Mouse (Mus musculus): Measurements from ENCODE around the gene Spp2. TPM values are rescaled to one million over a fixed set of nuclear protein-coding genes. Genes with fewer than 3 reads are reported as not detected.
A peak's percentile ranks its signal among the peaks of the same experiment; 100 is the strongest.

The Spp2 gene
- 0.17 TPM in 1 of 2 replicates, not detected in the other for polyA plus RNA-seq (2014; fragmentation: Nextera tagmentation; extraction: Ambion mirVana)

- H3K9me3 ChIP-seq (ENCODE audit: control insufficient read depth, low read length) = no peaks in the 10 kb centered on the region
- no peak within 1 kb of the TSS for H3K4me3 ChIP-seq (ENCODE audit: low read depth, low read length)
- H3K27me3 ChIP-seq (ENCODE audit: control insufficient read depth, insufficient read depth, low read length) = no peaks in the 10 kb centered on the region
- H3K27ac ChIP-seq (ENCODE audit: low read depth, low read length) = no peak within 1 kb of the TSS
- no peak for DNase-seq (ENCODE audit: low spot score)
- H3K4me2 ChIP-seq (replicated peaks; ENCODE audit: low read depth, low read length) = no peak within 1 kb of the TSS
- no peaks in the 10 kb centered on the region for H3K4me1 ChIP-seq (replicated peaks; ENCODE audit: control insufficient read depth, insufficient read depth, low read length)
- 74% methylated on average over 5 of the region's 5 CpGs for WGBS
- ATAC-seq (ENCODE audit: low FRiP score) = no peak
- H3K9ac ChIP-seq (ENCODE audit: low read depth, low read length) = no peak within 1 kb of the TSS
- no peaks in the 10 kb centered on the region for H3K36me3 ChIP-seq (ENCODE audit: control insufficient read depth, insufficient read depth, low read length)
These were observed at the start of gene Spp2 for GRCm38 (mm10) chr1:88406807-88407198. Gene Spp2 (plus strand): TSS chr1:88406961.

- ATAC-seq (ENCODE audit: low FRiP score) = peak; percentile 49
- Histone ChIP-seq H3K27me3 (ENCODE audit: control insufficient read depth, insufficient read depth, low read length) (no peaks in the 10 kb centered on the region), H3K27ac (ENCODE audit: low read depth, low read length) (no peak overlapping the region), H3K36me3 (ENCODE audit: control insufficient read depth, insufficient read depth, low read length) (no peaks in the 10 kb centered on the region), H3K4me1 (replicated peaks; ENCODE audit: control insufficient read depth, insufficient read depth, low read length) (no peaks in the 10 kb centered on the region; the same call in 1 of the 2 replicates), H3K9ac (ENCODE audit: low read depth, low read length) (no peak overlapping the region), H3K4me3 (ENCODE audit: low read depth, low read length) (no peak overlapping the region), H3K4me2 (replicated peaks; ENCODE audit: low read depth, low read length) (no peak overlapping the region), H3K9me3 (ENCODE audit: control insufficient read depth, low read length) (no peaks in the 10 kb centered on the region)
- peak; percentile 88 for DNase-seq (ENCODE audit: low spot score)
- WGBS = 62% methylated on average over 6 of the region's 6 CpGs
These were observed 49.2 kb upstream of the Spp2 start for GRCm38 (mm10) chr1:88357458-88358090.

GRCm38 (mm10) chr1:88358102-88358654 lies 48.6 kb upstream of the Spp2 start:
- no peaks in the 10 kb centered on the region for H3K36me3 ChIP-seq (ENCODE audit: control insufficient read depth, insufficient read depth, low read length)
- no peaks in the 10 kb centered on the region for H3K27me3 ChIP-seq (ENCODE audit: control insufficient read depth, insufficient read depth, low read length)
- DNase-seq (ENCODE audit: low spot score) (no peak), ATAC-seq (ENCODE audit: low FRiP score) (no peak)
- H3K9me3 ChIP-seq (ENCODE audit: control insufficient read depth, low read length) = no peaks in the 10 kb centered on the region
- no peaks in the 10 kb centered on the region for H3K4me1 ChIP-seq (replicated peaks; ENCODE audit: control insufficient read depth, insufficient read depth, low read length)
- H3K4me3 ChIP-seq (ENCODE audit: low read depth, low read length) = no peak overlapping the region
- 78% methylated on average over 7 of the region's 7 CpGs for WGBS
- H3K9ac ChIP-seq (ENCODE audit: low read depth, low read length) = no peak overlapping the region
- no peak overlapping the region for H3K4me2 ChIP-seq (replicated peaks; ENCODE audit: low read depth, low read length)
- H3K27ac ChIP-seq (ENCODE audit: low read depth, low read length) = no peak overlapping the region

GRCm38 (mm10) chr1:88361085-88361484 lies 45.7 kb upstream of the Spp2 start:
- Histone ChIP-seq H3K4me1 (replicated peaks; ENCODE audit: control insufficient read depth, insufficient read depth, low read length) (no peaks in the 10 kb centered on the region), H3K4me2 (replicated peaks; ENCODE audit: low read depth, low read length) (no peak overlapping the region), H3K27me3 (ENCODE audit: control insufficient read depth, insufficient read depth, low read length) (no peaks in the 10 kb centered on the region; the same call in 1 of the 2 replicates), H3K27ac (ENCODE audit: low read depth, low read length) (no peak overlapping the region), H3K36me3 (ENCODE audit: control insufficient read depth, insufficient read depth, low read length) (no peaks in the 10 kb centered on the region), H3K4me3 (ENCODE audit: low read depth, low read length) (no peak overlapping the region), H3K9me3 (ENCODE audit: control insufficient read depth, low read length) (no peaks in the 10 kb centered on the region), H3K9ac (ENCODE audit: low read depth, low read length) (no peak overlapping the region)
- ATAC-seq (ENCODE audit: low FRiP score) (no peak), DNase-seq (ENCODE audit: low spot score) (no peak)
- WGBS = 70% methylated on average over 4 of the region's 4 CpGs

GRCm38 (mm10) chr1:88366881-88367644 lies 39.7 kb upstream of the Spp2 start:
- no peaks in the 10 kb centered on the region for H3K9me3 ChIP-seq (ENCODE audit: control insufficient read depth, low read length)
- ATAC-seq (ENCODE audit: low FRiP score) (no peak), DNase-seq (ENCODE audit: low spot score) (no peak)
- H3K27me3 ChIP-seq (ENCODE audit: control insufficient read depth, insufficient read depth, low read length) = no peaks in the 10 kb centered on the region; the same call in 1 of the 2 replicates
- 81% methylated on average over 11 of the region's 11 CpGs for WGBS
- H3K27ac ChIP-seq (ENCODE audit: low read depth, low read length) = no peak overlapping the region
- H3K4me3 ChIP-seq (ENCODE audit: low read depth, low read length) = no peak overlapping the region
- H3K9ac ChIP-seq (ENCODE audit: low read depth, low read length) = no peak overlapping the region
- H3K4me2 ChIP-seq (replicated peaks; ENCODE audit: low read depth, low read length) = no peak overlapping the region
- no peaks in the 10 kb centered on the region for H3K36me3 ChIP-seq (ENCODE audit: control insufficient read depth, insufficient read depth, low read length)
- H3K4me1 ChIP-seq (replicated peaks; ENCODE audit: control insufficient read depth, insufficient read depth, low read length) = no peaks in the 10 kb centered on the region

GRCm38 (mm10) chr1:88378446-88378845 lies 28.3 kb upstream of the Spp2 start:
- H3K4me3 ChIP-seq (ENCODE audit: low read depth, low read length) = no peak overlapping the region
- no peak overlapping the region for H3K4me2 ChIP-seq (replicated peaks; ENCODE audit: low read depth, low read length)
- ATAC-seq (ENCODE audit: low FRiP score) (no peak), DNase-seq (ENCODE audit: low spot score) (no peak)
- no peak overlapping the region for H3K27ac ChIP-seq (ENCODE audit: low read depth, low read length)
- no peaks in the 10 kb centered on the region for H3K9me3 ChIP-seq (ENCODE audit: control insufficient read depth, low read length)
- H3K4me1 ChIP-seq (replicated peaks; ENCODE audit: control insufficient read depth, insufficient read depth, low read length) = no peaks in the 10 kb centered on the region
- H3K9ac ChIP-seq (ENCODE audit: low read depth, low read length) = no peak overlapping the region
- WGBS = 89% methylated on average over 1 of the region's 1 CpGs
- H3K27me3 ChIP-seq (ENCODE audit: control insufficient read depth, insufficient read depth, low read length) = no peaks in the 10 kb centered on the region
- H3K36me3 ChIP-seq (ENCODE audit: control insufficient read depth, insufficient read depth, low read length) = no peaks in the 10 kb centered on the region

- DNase-seq (ENCODE audit: low spot score) (no peak), ATAC-seq (ENCODE audit: low FRiP score) (no peak)
- Histone ChIP-seq H3K4me1 (replicated peaks; ENCODE audit: control insufficient read depth, insufficient read depth, low read length) (no peaks in the 10 kb centered on the region), H3K9me3 (ENCODE audit: control insufficient read depth, low read length) (no peaks in the 10 kb centered on the region), H3K4me3 (ENCODE audit: low read depth, low read length) (no peak overlapping the region), H3K27ac (ENCODE audit: low read depth, low read length) (no peak overlapping the region), H3K36me3 (ENCODE audit: control insufficient read depth, insufficient read depth, low read length) (no peaks in the 10 kb centered on the region), H3K27me3 (ENCODE audit: control insufficient read depth, insufficient read depth, low read length) (no peaks in the 10 kb centered on the region), H3K4me2 (replicated peaks; ENCODE audit: low read depth, low read length) (no peak overlapping the region), H3K9ac (ENCODE audit: low read depth, low read length) (no peak overlapping the region)
- WGBS = 68% methylated on average over 4 of the region's 4 CpGs
These were observed 15.1 kb upstream of the Spp2 start for GRCm38 (mm10) chr1:88391632-88392031.

GRCm38 (mm10) chr1:88393321-88393720 lies 13.4 kb upstream of the Spp2 start:
- WGBS = 91% methylated on average over 5 of the region's 5 CpGs
- no peak overlapping the region for H3K27ac ChIP-seq (ENCODE audit: low read depth, low read length)
- DNase-seq (ENCODE audit: low spot score) (no peak), ATAC-seq (ENCODE audit: low FRiP score) (no peak)
- H3K36me3 ChIP-seq (ENCODE audit: control insufficient read depth, insufficient read depth, low read length) = no peaks in the 10 kb centered on the region
- no peak overlapping the region for H3K4me3 ChIP-seq (ENCODE audit: low read depth, low read length)
- no peak overlapping the region for H3K4me2 ChIP-seq (replicated peaks; ENCODE audit: low read depth, low read length)
- no peak overlapping the region for H3K9ac ChIP-seq (ENCODE audit: low read depth, low read length)
- no peaks in the 10 kb centered on the region for H3K4me1 ChIP-seq (replicated peaks; ENCODE audit: control insufficient read depth, insufficient read depth, low read length)
- no peaks in the 10 kb centered on the region for H3K9me3 ChIP-seq (ENCODE audit: control insufficient read depth, low read length)
- H3K27me3 ChIP-seq (ENCODE audit: control insufficient read depth, insufficient read depth, low read length) = no peaks in the 10 kb centered on the region
